Mouse (Mus musculus) CH12.LX (cell line): Measurements from ENCODE around the gene Skap2.

Experiments used
- CHD1 ChIP-seq: IDR thresholded peaks from 2 replicates; pipeline ENCODE4 v1.6.1; 2012; ENCODE audit warnings: low read depth, low read length, improper control_type of control experiment, inconsistent platforms
- JUND ChIP-seq: conservative IDR thresholded peaks from 2 replicates; pipeline ENCODE4 v1.6.1; 2011; ENCODE audit warnings: low read depth, low read length, improper control_type of control experiment
- MAX ChIP-seq: IDR thresholded peaks from 2 replicates; pipeline ENCODE4 v1.6.1; 2011; ENCODE audit warnings: low read length, improper control_type of control experiment
- NRF1 ChIP-seq: IDR thresholded peaks from 2 replicates; pipeline ENCODE4 v1.6.1; 2014; ENCODE audit warnings: low read depth, mild to moderate bottlenecking, inconsistent platforms, low read length, improper control_type of control experiment, moderate library complexity
- PAX5 ChIP-seq: IDR thresholded peaks from 2 replicates; pipeline ENCODE4 v1.6.1; 2012; ENCODE audit warnings: low read length, inconsistent platforms, mixed read lengths
- ZKSCAN1 ChIP-seq: IDR thresholded peaks from 2 replicates; pipeline ENCODE4 v1.6.1; 2012; ENCODE audit warnings: low read depth, inconsistent platforms, low read length, improper control_type of control experiment, borderline replicate concordance

- TF ChIP-seq ZKSCAN1 (no peak), NRF1 (no peak), CHD1 (no peak), PAX5 (no peak), JUND (no peak), MAX (no peak)
Observed at GRCm38 (mm10) chr6:51886902-51887431, 125.4 kb downstream of the Skap2 start.
